Mouse (Mus musculus): ENCODE data around the gene Trappc12. TPM values are rescaled to one million over a fixed set of nuclear protein-coding genes. Genes with fewer than 3 reads are reported as not detected.
"Not testable (repeated sequence)": the region's sequence is repeated elsewhere in the genome, so short reads cannot be mapped to it uniquely, and the experiment has no call there.

Gene Trappc12
- polyA plus RNA-seq, 1 experiment from 2014 or later, result 33.5 TPM

- peaks cover 70% of the 10 kb centered on the region for H3K36me3 ChIP-seq
- H3K27me3 ChIP-seq (replicated peaks); H3K4me2 ChIP-seq; H3K27ac ChIP-seq (ENCODE audit: poor library complexity, severe bottlenecking); H3K4me1 ChIP-seq (replicated peaks); ATAC-seq (ENCODE audit: insufficient number of reproducible peaks, low FRiP score); H3K4me3 ChIP-seq; H3K9me3 ChIP-seq (replicated peaks); H3K9ac ChIP-seq: not testable (repeated sequence)
- WGBS, result 95% methylated on average over 6 of the region's 6 CpGs
These were observed 16.6 kb downstream of the Trappc12 start for GRCm38 (mm10) chr12:28733520-28734245.

GRCm38 (mm10) chr12:28732631-28733030, 17.6 kb downstream of the Trappc12 start:
- Histone ChIP-seq H3K9ac (no peak overlapping the region), H3K4me1 (replicated peaks) (no peaks in the 10 kb centered on the region), H3K27me3 (replicated peaks) (no peaks in the 10 kb centered on the region), H3K4me2 (no peak overlapping the region), H3K9me3 (replicated peaks) (0 out of 2 replicates have a peak, but pooled peaks cover 3% of the 10 kb centered on the region), H3K36me3 (peaks cover 74% of the 10 kb centered on the region), H3K4me3 (no peak overlapping the region), H3K27ac (ENCODE audit: poor library complexity, severe bottlenecking) (no peak overlapping the region)
- ATAC-seq (ENCODE audit: insufficient number of reproducible peaks, low FRiP score), result no peak
- WGBS, result 88% methylated on average over 8 of the region's 8 CpGs

GRCm38 (mm10) chr12:28727061-28727460, 23.2 kb downstream of the Trappc12 start:
- H3K27me3 ChIP-seq (replicated peaks), result no peaks in the 10 kb centered on the region
- 79% methylated on average over 5 of the region's 5 CpGs for WGBS
- peaks cover 53% of the 10 kb centered on the region for H3K36me3 ChIP-seq

GRCm38 (mm10) chr12:28726204-28726603, 24.1 kb downstream of the Trappc12 start:
- no peak overlapping the region for H3K27ac ChIP-seq (ENCODE audit: poor library complexity, severe bottlenecking)
- peaks cover 54% of the 10 kb centered on the region for H3K36me3 ChIP-seq
- no peak overlapping the region for H3K4me3 ChIP-seq
- 90% methylated on average over 4 of the region's 4 CpGs for WGBS
- no peak overlapping the region for H3K9ac ChIP-seq
- no peaks in the 10 kb centered on the region for H3K4me1 ChIP-seq (replicated peaks)
- H3K27me3 ChIP-seq (replicated peaks), result no peaks in the 10 kb centered on the region
- no peak overlapping the region for H3K4me2 ChIP-seq
- H3K9me3 ChIP-seq (replicated peaks), result no peaks in the 10 kb centered on the region
- ATAC-seq (ENCODE audit: insufficient number of reproducible peaks, low FRiP score), result no peak

More at GRCm38 (mm10) chr12:28727061-28727460, 23.2 kb downstream of the Trappc12 start:
- ATAC-seq (ENCODE audit: insufficient number of reproducible peaks, low FRiP score), result no peak
- Histone ChIP-seq H3K4me2 (no peak overlapping the region), H3K27ac (ENCODE audit: poor library complexity, severe bottlenecking) (no peak overlapping the region), H3K4me1 (replicated peaks) (no peaks in the 10 kb centered on the region), H3K4me3 (no peak overlapping the region), H3K9me3 (replicated peaks) (no peaks in the 10 kb centered on the region), H3K9ac (no peak overlapping the region)

- Histone ChIP-seq H3K27ac (ENCODE audit: poor library complexity, severe bottlenecking) (no peak overlapping the region), H3K36me3 (peaks cover 59% of the 10 kb centered on the region), H3K4me3 (no peak overlapping the region), H3K9me3 (replicated peaks) (no peaks in the 10 kb centered on the region), H3K27me3 (replicated peaks) (no peaks in the 10 kb centered on the region), H3K9ac (no peak overlapping the region), H3K4me2 (no peak overlapping the region), H3K4me1 (replicated peaks) (no peaks in the 10 kb centered on the region)
- no peak for ATAC-seq (ENCODE audit: insufficient number of reproducible peaks, low FRiP score)
- 84% methylated on average over 3 of the region's 3 CpGs for WGBS
These were observed 25.9 kb downstream of the Trappc12 start for GRCm38 (mm10) chr12:28724366-28724765.

- no peak for ATAC-seq (ENCODE audit: insufficient number of reproducible peaks, low FRiP score)
- H3K36me3 ChIP-seq, result peaks cover 59% of the 10 kb centered on the region
- no peak overlapping the region for H3K27ac ChIP-seq (ENCODE audit: poor library complexity, severe bottlenecking)
- H3K9me3 ChIP-seq (replicated peaks), result no peaks in the 10 kb centered on the region
- no peak overlapping the region for H3K9ac ChIP-seq
- no peaks in the 10 kb centered on the region for H3K4me1 ChIP-seq (replicated peaks)
- H3K4me3 ChIP-seq, result no peak overlapping the region
- no peak overlapping the region for H3K4me2 ChIP-seq
- no peaks in the 10 kb centered on the region for H3K27me3 ChIP-seq (replicated peaks)
- 94% methylated on average over 2 of the region's 2 CpGs for WGBS
These were observed 32.2 kb downstream of the Trappc12 start for GRCm38 (mm10) chr12:28718106-28718505.

GRCm38 (mm10) chr12:28717066-28717465, 33.2 kb downstream of the Trappc12 start:
- no peak overlapping the region for H3K27ac ChIP-seq (ENCODE audit: poor library complexity, severe bottlenecking)
- 89% methylated on average over 2 of the region's 2 CpGs for WGBS
- no peak overlapping the region for H3K4me2 ChIP-seq
- no peaks in the 10 kb centered on the region for H3K27me3 ChIP-seq (replicated peaks)
- no peak overlapping the region for H3K4me3 ChIP-seq
- H3K4me1 ChIP-seq (replicated peaks), result no peaks in the 10 kb centered on the region
- no peaks in the 10 kb centered on the region for H3K9me3 ChIP-seq (replicated peaks)
- no peak overlapping the region for H3K9ac ChIP-seq
- no peak for ATAC-seq (ENCODE audit: insufficient number of reproducible peaks, low FRiP score)
- peaks cover 59% of the 10 kb centered on the region for H3K36me3 ChIP-seq

GRCm38 (mm10) chr12:28714822-28715632, 35.2 kb downstream of the Trappc12 start:
- Histone ChIP-seq H3K9me3 (replicated peaks) (no peaks in the 10 kb centered on the region), H3K4me3 (no peak overlapping the region), H3K27ac (ENCODE audit: poor library complexity, severe bottlenecking) (no peak overlapping the region), H3K9ac (no peak overlapping the region), H3K36me3 (peaks cover 59% of the 10 kb centered on the region), H3K4me2 (no peak overlapping the region), H3K27me3 (replicated peaks) (no peaks in the 10 kb centered on the region), H3K4me1 (replicated peaks) (no peaks in the 10 kb centered on the region)
- WGBS, result 73% methylated on average over 24 of the region's 24 CpGs
- ATAC-seq (ENCODE audit: insufficient number of reproducible peaks, low FRiP score), result 0 out of 2 replicates have a peak, but pooled peaks have one; percentile 51

- peaks cover 54% of the 10 kb centered on the region for H3K36me3 ChIP-seq
- no peak for ATAC-seq (ENCODE audit: insufficient number of reproducible peaks, low FRiP score)
- H3K9me3 ChIP-seq (replicated peaks), result no peaks in the 10 kb centered on the region
- no peak overlapping the region for H3K4me3 ChIP-seq
- no peak overlapping the region for H3K9ac ChIP-seq
- 74% methylated on average over 22 of the region's 22 CpGs for WGBS
- H3K4me1 ChIP-seq (replicated peaks), result no peaks in the 10 kb centered on the region
- H3K27ac ChIP-seq (ENCODE audit: poor library complexity, severe bottlenecking), result no peak overlapping the region
- H3K4me2 ChIP-seq, result no peak overlapping the region
- no peaks in the 10 kb centered on the region for H3K27me3 ChIP-seq (replicated peaks)
These were observed 39.6 kb downstream of the Trappc12 start for GRCm38 (mm10) chr12:28710566-28711185.

GRCm38 (mm10) chr12:28708154-28708553, 42.1 kb downstream of the Trappc12 start:
- no peak for ATAC-seq (ENCODE audit: insufficient number of reproducible peaks, low FRiP score)
- no peaks in the 10 kb centered on the region for H3K27me3 ChIP-seq (replicated peaks)
- H3K4me1 ChIP-seq (replicated peaks), result 0 out of 2 replicates have a peak, but pooled peaks cover 4% of the 10 kb centered on the region
- H3K36me3 ChIP-seq, result peaks cover 48% of the 10 kb centered on the region
- no peak overlapping the region for H3K9ac ChIP-seq
- no peak overlapping the region for H3K4me3 ChIP-seq
- 86% methylated on average over 4 of the region's 4 CpGs for WGBS
- no peak overlapping the region for H3K4me2 ChIP-seq
- H3K9me3 ChIP-seq (replicated peaks), result no peaks in the 10 kb centered on the region
- no peak overlapping the region for H3K27ac ChIP-seq (ENCODE audit: poor library complexity, severe bottlenecking)

GRCm38 (mm10) chr12:28705204-28705603, 45.1 kb downstream of the Trappc12 start:
- WGBS, result 87% methylated on average over 6 of the region's 6 CpGs
- H3K4me1 ChIP-seq (replicated peaks), result peaks cover 16% of the 10 kb centered on the region
- no peak overlapping the region for H3K4me2 ChIP-seq
- no peak overlapping the region for H3K4me3 ChIP-seq
- no peaks in the 10 kb centered on the region for H3K27me3 ChIP-seq (replicated peaks)
- peaks cover 19% of the 10 kb centered on the region for H3K36me3 ChIP-seq
- H3K27ac ChIP-seq (ENCODE audit: poor library complexity, severe bottlenecking), result no peak overlapping the region
- no peaks in the 10 kb centered on the region for H3K9me3 ChIP-seq (replicated peaks)
- ATAC-seq (ENCODE audit: insufficient number of reproducible peaks, low FRiP score), result no peak
- H3K9ac ChIP-seq, result no peak overlapping the region

Data from heart, embryonic 12.5 days (tissue).